Mouse (Mus musculus): Measurements from ENCODE around the gene Micu2.

GRCm38 (mm10) chr14:57908431-57908830, 90.6 kb downstream of the Micu2 start:
- TF ChIP-seq CTCF (IDR thresholded peaks at IDR 0.05; ENCODE audit: extremely low read depth, insufficient read depth, low read length) (no peak), POLR2A (IDR thresholded peaks at IDR 0.05; ENCODE audit: extremely low read depth, insufficient read depth, low read length) (no peak)
